Mouse (Mus musculus) urinary bladder, postnatal 4 days (tissue): Measurements from ENCODE around the gene Zbtb9.

Experiments
- DNase-seq, 2 experiments: peaks; one replicate each; pipeline ENCODE4 v3.0.0; 2021 to 2022; ENCODE audit warnings: low spot score in 2 of 2

Gene Zbtb9

GRCm38 (mm10) chr17:27040304-27041045 lies 67.5 kb downstream of the Zbtb9 start:
- DNase-seq, result no peak

DNA sequence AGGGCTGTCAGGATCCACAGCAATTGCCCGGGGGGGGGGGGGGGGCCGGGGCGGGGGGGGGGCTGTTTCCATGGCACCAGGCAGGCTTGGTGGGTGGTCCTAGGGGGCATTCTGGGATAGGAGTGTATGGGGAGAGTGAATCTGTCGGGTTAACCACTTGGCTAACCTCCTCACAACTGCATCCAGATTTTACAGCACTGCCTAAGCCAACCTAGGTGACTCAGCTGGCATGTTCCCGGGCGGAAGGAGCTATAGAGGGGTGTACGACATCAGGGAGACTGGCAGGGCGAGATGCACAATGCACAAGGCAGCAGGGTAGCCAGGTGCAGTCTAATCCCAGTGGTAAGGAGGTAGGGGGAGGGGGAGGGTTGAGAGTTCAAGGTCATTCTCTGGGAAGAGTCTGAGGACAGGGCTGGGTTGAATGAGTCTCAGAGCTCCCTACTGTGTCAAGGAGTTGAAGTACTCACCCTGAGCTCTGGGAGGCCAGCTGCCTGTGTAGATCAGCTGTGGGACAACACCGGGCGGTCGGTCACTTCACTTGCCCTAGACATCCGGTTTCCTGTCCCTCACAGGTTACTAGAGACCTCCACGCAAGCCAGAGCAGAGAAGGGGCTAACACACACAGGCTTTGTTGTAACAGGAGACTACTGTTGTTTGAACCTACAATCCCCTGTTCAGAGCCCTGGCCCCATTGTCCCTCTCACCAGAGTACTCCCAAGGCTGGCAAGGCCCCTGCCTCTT lies 68.2 kb downstream of the Zbtb9 start:
- DNase-seq, result no peak

GRCm38 (mm10) chr17:27041787-27042055 lies 68.8 kb downstream of the Zbtb9 start:
- DNase-seq, result no peak

DNA sequence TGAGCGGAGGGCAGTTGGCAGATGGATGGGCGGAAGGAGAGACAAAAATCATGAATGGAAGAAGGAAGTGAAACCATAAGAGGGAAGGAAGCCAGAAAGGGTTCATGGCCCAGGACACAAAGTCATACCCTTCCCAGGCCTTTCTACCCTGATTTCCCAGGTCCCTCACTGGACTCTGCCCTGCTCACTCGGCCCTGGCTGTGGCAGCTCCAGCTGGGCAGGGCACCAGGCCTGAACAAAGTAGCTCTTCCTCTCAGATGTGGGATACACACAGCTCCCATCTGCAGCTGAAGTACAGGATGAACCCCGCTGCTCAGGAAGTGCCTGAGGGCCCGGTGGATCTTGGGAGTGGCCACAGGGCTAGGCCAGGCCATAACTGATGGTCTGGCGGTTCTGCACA lies 69.9 kb downstream of the Zbtb9 start:
- DNase-seq, result no peak

GRCm38 (mm10) chr17:27045164-27045563 lies 72.2 kb downstream of the Zbtb9 start:
- DNase-seq, result no peak

DNA sequence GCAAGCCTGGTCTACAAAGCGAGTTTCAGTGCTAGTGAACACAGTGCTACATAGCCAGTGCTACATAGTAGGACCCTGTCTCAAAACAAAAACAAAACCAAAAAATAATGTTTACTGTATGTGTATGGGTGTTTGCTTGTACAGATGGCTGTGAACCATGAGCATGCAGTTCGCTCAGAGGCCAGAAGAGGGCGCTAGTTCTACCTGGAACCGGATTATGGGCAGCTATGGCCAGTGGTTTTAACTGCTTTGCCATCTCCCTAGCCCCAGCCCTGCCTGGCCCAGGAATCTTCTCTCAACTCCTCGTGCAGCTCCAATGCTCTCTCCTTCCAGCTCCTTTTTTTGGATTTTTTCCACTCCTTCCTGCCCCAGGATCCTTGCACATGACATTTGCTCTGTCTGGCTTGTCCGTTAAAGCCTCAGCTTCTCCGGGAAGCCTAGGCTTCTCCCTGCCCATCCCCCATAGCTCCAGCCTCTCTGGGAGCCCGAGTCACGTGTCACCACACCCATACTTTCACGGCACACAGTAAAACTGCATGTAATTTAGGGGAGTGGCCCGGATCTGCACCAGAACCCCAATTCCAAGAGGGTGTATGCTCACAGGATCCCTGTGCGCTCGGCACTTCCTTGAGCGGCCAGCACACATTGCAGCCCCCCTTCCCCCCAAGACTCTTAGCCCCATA lies 74.9 kb downstream of the Zbtb9 start:
- DNase-seq, result no peak

DNA sequence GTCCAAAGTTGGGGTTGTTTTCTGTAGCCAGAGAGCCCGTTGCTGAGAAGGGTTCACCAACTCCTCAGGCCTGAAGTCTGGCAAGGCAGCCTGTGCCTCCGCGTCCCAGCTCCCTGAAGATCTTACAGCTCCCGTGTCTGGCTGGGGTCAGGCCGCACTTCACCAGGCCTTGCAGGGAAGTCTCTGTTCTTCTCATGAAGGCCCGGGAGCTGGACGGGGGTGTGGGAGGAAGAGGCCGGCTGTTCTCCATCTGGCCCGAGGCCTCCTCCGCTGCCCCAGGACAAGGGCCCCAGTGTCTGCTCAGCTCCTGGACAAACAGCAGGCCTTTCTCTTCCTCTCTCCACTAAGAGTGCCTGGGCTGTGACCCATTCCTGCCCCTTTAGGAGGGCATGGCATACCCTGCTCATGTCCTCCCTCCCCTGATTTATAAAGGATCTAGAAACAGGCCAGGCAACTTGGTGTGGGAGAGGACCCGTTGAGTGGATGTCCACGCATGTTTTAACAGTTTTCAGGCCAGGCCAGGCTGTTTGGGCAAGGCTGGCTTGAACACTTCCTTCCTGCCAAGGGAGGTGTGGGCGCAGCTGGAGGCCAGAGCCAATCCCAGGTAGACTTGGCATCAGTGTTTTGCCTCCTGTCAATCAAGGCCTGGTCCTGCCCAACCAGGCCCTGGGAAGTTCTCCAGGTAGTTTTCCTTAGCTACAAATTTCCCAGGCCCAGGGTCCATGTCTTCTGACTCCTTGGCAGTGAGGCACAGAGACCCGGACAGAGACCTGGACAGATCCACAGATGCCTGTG lies 75.7 kb downstream of the Zbtb9 start:
- DNase-seq, result peak in 1 of 2 experiments; percentile 62

DNA sequence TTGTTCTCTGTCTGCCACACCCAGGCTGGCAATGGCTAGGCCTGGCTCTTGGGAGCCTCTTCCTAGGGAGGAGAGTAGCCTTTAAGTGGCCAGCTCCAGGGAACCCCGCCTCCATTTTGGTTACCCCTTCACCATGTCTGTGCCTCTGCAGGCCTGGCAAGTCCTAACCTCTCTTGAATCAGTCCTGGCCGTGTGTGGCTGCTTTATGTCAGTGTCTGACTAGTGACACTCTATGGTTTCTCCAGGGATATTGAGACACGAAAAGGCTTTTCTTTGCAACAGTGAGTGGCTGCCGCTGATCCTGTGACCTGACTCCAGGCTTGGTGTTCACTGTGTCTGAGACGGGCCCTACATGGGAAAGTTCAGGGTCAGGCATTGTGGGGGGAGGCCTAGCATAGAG lies 77.9 kb downstream of the Zbtb9 start:
- no peak for DNase-seq

DNA sequence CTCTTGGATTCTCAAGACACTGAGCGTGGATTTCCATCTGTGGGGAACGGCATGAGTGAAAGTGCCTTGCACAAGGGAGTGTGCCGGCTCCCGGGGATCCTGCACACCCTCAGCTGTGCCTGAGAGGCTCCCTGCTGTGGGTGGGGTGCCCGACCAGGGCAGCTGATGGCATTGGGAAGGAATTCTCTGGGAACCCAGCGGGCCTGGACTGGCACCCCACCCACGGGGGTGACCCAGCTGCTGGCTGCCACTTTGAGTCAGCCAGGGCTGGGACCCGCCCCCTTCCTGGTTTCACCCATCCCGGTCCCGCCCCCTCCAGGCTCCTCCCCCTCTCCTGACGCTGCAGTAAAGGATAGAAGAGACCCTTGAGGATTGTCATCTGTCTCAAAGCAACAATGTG lies 78.5 kb downstream of the Zbtb9 start:
- no peak for DNase-seq

DNA sequence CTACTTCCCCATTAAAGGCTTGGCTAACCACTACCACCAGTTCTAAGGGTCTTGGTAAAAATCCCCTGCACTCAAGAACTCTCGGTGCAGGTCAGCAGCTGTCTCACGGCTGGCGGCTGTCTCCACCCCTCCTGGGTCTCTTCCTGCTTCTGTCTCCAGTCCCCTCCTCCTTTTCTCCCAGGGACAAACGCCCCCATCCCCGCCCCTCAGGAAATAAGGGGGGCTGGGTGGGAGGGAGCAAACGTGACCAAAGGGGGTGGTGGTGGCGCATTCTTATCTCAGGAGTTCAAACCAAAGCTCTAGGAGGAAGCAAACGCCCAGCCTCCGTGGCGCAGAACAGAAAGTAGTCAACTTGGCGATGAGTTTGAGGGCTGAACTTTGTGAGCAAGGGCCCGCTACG lies 83.2 kb downstream of the Zbtb9 start:
- DNase-seq, result peak; percentile 71 to 72

DNA sequence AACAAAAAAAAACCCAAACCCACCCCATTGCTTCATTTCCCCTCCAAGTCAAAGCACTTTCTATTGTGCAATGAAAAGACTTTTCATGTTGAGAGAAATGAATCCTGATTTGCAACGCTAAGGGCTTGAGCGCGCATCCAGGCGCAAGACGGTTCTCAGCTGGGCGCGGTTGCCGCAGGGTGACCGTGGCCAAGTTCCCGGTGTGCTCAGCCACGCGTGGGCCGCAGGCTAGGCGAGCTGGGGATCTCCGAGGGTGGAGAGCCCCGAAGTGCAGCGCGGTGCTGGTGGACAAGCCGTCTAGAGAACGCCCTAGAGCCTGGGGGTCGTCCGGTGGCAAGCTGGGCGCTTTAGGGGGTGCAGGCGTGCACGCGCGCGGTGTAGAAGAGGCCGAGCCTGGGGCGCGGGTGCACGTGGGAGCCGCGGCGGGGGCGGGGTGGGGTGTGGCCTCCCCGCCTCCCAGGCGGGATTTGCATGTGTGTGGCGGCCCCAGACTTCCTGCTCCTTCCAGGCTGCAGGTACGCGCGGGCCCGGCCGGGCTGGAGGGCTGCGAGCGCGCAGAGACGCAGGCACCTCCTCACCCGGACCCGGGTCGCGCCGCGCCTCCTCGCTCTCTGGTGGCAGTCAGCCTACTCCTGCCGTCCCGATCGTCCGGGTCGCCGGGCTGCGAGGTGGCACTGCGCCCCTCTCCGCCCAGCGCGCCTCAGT lies 84.0 kb downstream of the Zbtb9 start, which contains the start of gene Itpr3:
Itpr3 (plus strand) TSS at position 493 of the 705 bp plus-strand sequence.
- DNase-seq, result peak; percentile 74 to 77

GRCm38 (mm10) chr17:27057517-27058055 lies 84.6 kb downstream of the Zbtb9 start:
- DNase-seq, result no peak
